Comparison of ENCODE assay signal across 9 mouse cellular contexts in the genomic region with DNA sequence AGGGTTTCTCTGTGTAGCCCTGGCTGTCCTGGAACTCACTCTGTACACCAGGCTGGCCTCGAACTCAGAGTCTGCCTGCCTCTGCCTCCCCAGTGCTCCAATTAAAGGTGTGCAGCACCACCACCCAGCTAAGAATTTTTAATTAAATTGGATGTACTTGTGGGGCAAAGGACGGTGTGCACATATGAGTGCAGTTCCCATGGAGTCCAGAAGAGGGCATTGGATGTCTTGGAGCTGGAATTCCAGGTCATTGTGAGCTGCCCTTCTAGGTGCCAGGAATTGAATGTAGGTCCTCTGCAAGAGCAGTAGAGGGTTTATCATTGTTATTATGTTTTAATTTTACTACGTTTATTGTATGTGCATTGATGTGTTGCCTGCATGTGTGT. TPM values are rescaled to one million over a fixed set of nuclear protein-coding genes. Genes with fewer than 3 reads are reported as not detected.
DNase-seq lines count a peak whose midpoint lies in the region; ATAC-seq and TF ChIP-seq lines count a peak whose summit lies in the region.
"Had no signal": no experiment of that assay in that cellular context is flagged by ENCODE, and none has a peak within 500 bp of the region (broad histone marks: within the 10 kb centered on the region; RNA-seq: fewer than 3 reads in every experiment).

No protein-coding gene starts in this region.

- no peaks in the 10 kb centered on the region for H3K9me3 ChIP-seq in forebrain, embryonic 14.5 days (replicated peaks; ENCODE audit: control insufficient read depth, low read length)
- no peaks in the 10 kb centered on the region for H3K9me3 ChIP-seq in forebrain, embryonic 11.5 days (ENCODE audit: control insufficient read depth, low read length)
- no peaks in the 10 kb centered on the region for H3K9me3 ChIP-seq in lung, postnatal 0 days (ENCODE audit: low read length)
- H3K9me3 ChIP-seq: limb, embryonic 12.5 days had no signal

- no peak for TF ChIP-seq EP300 in lung, postnatal 0 days (IDR thresholded peaks at IDR 0.05)

- DNase-seq in forebrain, embryonic 14.5 days (ENCODE audit: low spot score) = peak; percentile 47
- no peak for DNase-seq in forebrain, embryonic 11.5 days (ENCODE audit: low spot score)
- DNase-seq in 3134 (ENCODE audit: extremely low read depth, insufficient read length, low spot score) = peak; percentile 50
- DNase-seq in heart, postnatal 4 days = peak; percentile 67
- peak; percentile 70 for DNase-seq in lung, postnatal 0 days (ENCODE audit: low spot score)
- DNase-seq in frontal cortex, postnatal 10 days (ENCODE audit: low spot score in 2 of 2) = no peak
- no peak for DNase-seq in B cell, adult 2 months

- H3K36me3 ChIP-seq in forebrain, embryonic 14.5 days (ENCODE audit: control insufficient read depth, insufficient read depth, low read length) = no peaks in the 10 kb centered on the region
- no peaks in the 10 kb centered on the region for H3K36me3 ChIP-seq in forebrain, embryonic 11.5 days (ENCODE audit: control insufficient read depth, insufficient read depth, low read length)
- H3K36me3 ChIP-seq in lung, postnatal 0 days (ENCODE audit: insufficient read depth, low read length) = no peaks in the 10 kb centered on the region
- H3K36me3 ChIP-seq: limb, embryonic 12.5 days had no signal

- no peak overlapping the region for H3K9ac ChIP-seq in forebrain, embryonic 14.5 days (ENCODE audit: low read length)
- H3K9ac ChIP-seq in forebrain, embryonic 11.5 days (ENCODE audit: low read length) = no peak overlapping the region
- no peak overlapping the region for H3K9ac ChIP-seq in lung, postnatal 0 days (replicated peaks; ENCODE audit: low read depth)
- H3K9ac ChIP-seq: limb, embryonic 12.5 days had no signal

- no peak for ATAC-seq in forebrain, embryonic 14.5 days
- ATAC-seq in forebrain, embryonic 11.5 days (replicated peaks; ENCODE audit: low FRiP score) = no peak
- ATAC-seq in lung, postnatal 0 days = no peak

- H3K27me3 ChIP-seq in forebrain, embryonic 14.5 days (replicated peaks; ENCODE audit: control insufficient read depth, insufficient read depth, low read length) = no peaks in the 10 kb centered on the region
- no peaks in the 10 kb centered on the region for H3K27me3 ChIP-seq in forebrain, embryonic 11.5 days (ENCODE audit: control insufficient read depth, insufficient read depth, low read length)
- H3K27me3 ChIP-seq in lung, postnatal 0 days (replicated peaks; ENCODE audit: insufficient read depth, low read length) = no peaks in the 10 kb centered on the region
- H3K27me3 ChIP-seq: limb, embryonic 12.5 days had no signal

- H3K4me3 ChIP-seq in forebrain, embryonic 14.5 days (ENCODE audit: low read depth, low read length) = no peak overlapping the region
- H3K4me3 ChIP-seq in forebrain, embryonic 11.5 days (ENCODE audit: low read depth, low read length) = no peak overlapping the region
- H3K4me3 ChIP-seq in bone marrow, adult 2 months (replicated peaks; ENCODE audit: control insufficient read depth, low read depth, low read length) = no peak overlapping the region
- H3K4me3 ChIP-seq in lung, postnatal 0 days (ENCODE audit: low read depth, low read length) = no peak overlapping the region
- H3K4me3 ChIP-seq: limb, embryonic 12.5 days had no signal

- H3K27ac ChIP-seq in forebrain, embryonic 14.5 days (ENCODE audit: low read depth, low read length) = no peak overlapping the region
- H3K27ac ChIP-seq in forebrain, embryonic 11.5 days (ENCODE audit: low read depth, low read length) = no peak overlapping the region
- H3K27ac ChIP-seq in bone marrow, adult 2 months (ENCODE audit: control insufficient read depth, insufficient read depth, low read depth, low read length, poor library complexity) = peak overlapping the region; percentile 78
- peak overlapping the region; percentile 71 for H3K27ac ChIP-seq in lung, postnatal 0 days (ENCODE audit: low read length)
- H3K27ac ChIP-seq: limb, embryonic 12.5 days had no signal

- no peak overlapping the region for H3K4me2 ChIP-seq in forebrain, embryonic 14.5 days (ENCODE audit: low read length)
- no peak overlapping the region for H3K4me2 ChIP-seq in forebrain, embryonic 11.5 days (ENCODE audit: low read depth, low read length, severe bottlenecking)
- peak overlapping the region; percentile 25; the same call in 1 of the 2 replicates for H3K4me2 ChIP-seq in lung, postnatal 0 days (replicated peaks; ENCODE audit: low read depth, low read length)
- H3K4me2 ChIP-seq: limb, embryonic 12.5 days had no signal

- TF ChIP-seq CTCF in bone marrow, adult 2 months (IDR thresholded peaks at IDR 0.05; ENCODE audit: control insufficient read depth, insufficient read depth, low read length) = peak; percentile 48
- TF ChIP-seq CTCF in lung, postnatal 0 days (IDR thresholded peaks at IDR 0.05) = peak; percentile 83

- 14% methylated on average over 3 of the region's 3 CpGs for WGBS in forebrain, embryonic 14.5 days
- WGBS in forebrain, embryonic 11.5 days = 16% methylated on average over 3 of the region's 3 CpGs
- 28% methylated on average over 3 of the region's 3 CpGs for WGBS in bone marrow, adult 2 months
- WGBS in lung, postnatal 0 days = 19% methylated on average over 3 of the region's 3 CpGs

- no peak for TF ChIP-seq POLR2A in bone marrow, adult 2 months (IDR thresholded peaks at IDR 0.05; ENCODE audit: borderline replicate concordance, control insufficient read depth, low read depth, low read length)

- peaks cover 4% of the 10 kb centered on the region; the same call in 1 of the 2 replicates for H3K4me1 ChIP-seq in forebrain, embryonic 14.5 days (ENCODE audit: control insufficient read depth, insufficient read depth, low read length)
- no peaks in the 10 kb centered on the region for H3K4me1 ChIP-seq in forebrain, embryonic 11.5 days (replicated peaks; ENCODE audit: control insufficient read depth, insufficient read depth, low read length)
- peaks cover 1% of the 10 kb centered on the region for H3K4me1 ChIP-seq in bone marrow, adult 2 months (ENCODE audit: control insufficient read depth, insufficient read depth, low read length)
- no peaks in the 10 kb centered on the region for H3K4me1 ChIP-seq in lung, postnatal 0 days (ENCODE audit: insufficient read depth, low read depth, low read length)

RNA-seq across cellular contexts. Expression of gene Slc25a19, which starts 3.4 kb away (rescaled TPM):
- polyA plus RNA-seq in forebrain, embryonic 14.5 days (2014; fragmentation: Nextera tagmentation; extraction: Ambion mirVana) = 38.3 and 50.1 TPM in 2 replicates
- polyA plus RNA-seq in forebrain, embryonic 11.5 days (2014; fragmentation: Nextera tagmentation; extraction: Ambion mirVana) = 26.4 and 27.7 TPM in 2 replicates
- polyA plus RNA-seq in bone marrow, adult 2 months (2011; ENCODE audit: insufficient read depth, insufficient read length, low replicate concordance, missing spikeins) = 9.3 and 23.0 TPM in 2 replicates
- 10 to 100 TPM; 27.6 to 30.7 TPM for total RNA-seq in heart, postnatal 4 days (2021)
- polyA plus RNA-seq in lung, postnatal 0 days (2015; fragmentation: Nextera tagmentation; extraction: Ambion mirVana) = 18.9 and 19.5 TPM in 2 replicates

RNA-seq across cellular contexts. Expression of gene Mif4gd, which starts 18.7 kb away (rescaled TPM):
- polyA plus RNA-seq in forebrain, embryonic 14.5 days (2014; fragmentation: Nextera tagmentation; extraction: Ambion mirVana) = 9.5 and 12.5 TPM in 2 replicates
- 19.2 and 22.6 TPM in 2 replicates for polyA plus RNA-seq in forebrain, embryonic 11.5 days (2014; fragmentation: Nextera tagmentation; extraction: Ambion mirVana)
- polyA plus RNA-seq in bone marrow, adult 2 months (2011; ENCODE audit: insufficient read depth, insufficient read length, low replicate concordance, missing spikeins) = 65.8 and 86.0 TPM in 2 replicates
- 10 to 100 TPM; 34.0 to 40.6 TPM for total RNA-seq in heart, postnatal 4 days (2021)
- 74.7 and 78.6 TPM in 2 replicates for polyA plus RNA-seq in lung, postnatal 0 days (2015; fragmentation: Nextera tagmentation; extraction: Ambion mirVana)

RNA-seq across cellular contexts. Expression of gene Gga3, which starts 27.6 kb away (rescaled TPM):
- 18.1 and 22.7 TPM in 2 replicates for polyA plus RNA-seq in forebrain, embryonic 14.5 days (2014; fragmentation: Nextera tagmentation; extraction: Ambion mirVana)
- polyA plus RNA-seq in forebrain, embryonic 11.5 days (2014; fragmentation: Nextera tagmentation; extraction: Ambion mirVana) = 36.5 and 37.1 TPM in 2 replicates
- polyA plus RNA-seq in bone marrow, adult 2 months (2011; ENCODE audit: insufficient read depth, insufficient read length, low replicate concordance, missing spikeins) = 41.5 and 69.6 TPM in 2 replicates
- 10 to 100 TPM; 18.3 to 20.8 TPM for total RNA-seq in heart, postnatal 4 days (2021)
- 6.8 and 8.1 TPM in 2 replicates for polyA plus RNA-seq in lung, postnatal 0 days (2015; fragmentation: Nextera tagmentation; extraction: Ambion mirVana)

RNA-seq across cellular contexts. Expression of gene Mrps7, which starts 27.8 kb away (rescaled TPM):
- polyA plus RNA-seq in forebrain, embryonic 14.5 days (2014; fragmentation: Nextera tagmentation; extraction: Ambion mirVana) = 72.1 and 81.5 TPM in 2 replicates
- 93.9 and 95.3 TPM in 2 replicates for polyA plus RNA-seq in forebrain, embryonic 11.5 days (2014; fragmentation: Nextera tagmentation; extraction: Ambion mirVana)
- 19.3 and 26.7 TPM in 2 replicates for polyA plus RNA-seq in bone marrow, adult 2 months (2011; ENCODE audit: insufficient read depth, insufficient read length, low replicate concordance, missing spikeins)
- total RNA-seq in heart, postnatal 4 days (2021) = 10 to 100 TPM; 71.2 to 72.8 TPM
- 47.4 and 49.2 TPM in 2 replicates for polyA plus RNA-seq in lung, postnatal 0 days (2015; fragmentation: Nextera tagmentation; extraction: Ambion mirVana)

Comparison
In these comparisons a context has a peak if more than half of its experiments do, and no peak if none do; other contexts are left out.
1. DNase-seq: peak in forebrain, embryonic 14.5 days (single experiment), 3134 (single experiment), heart, postnatal 4 days (single experiment) and lung, postnatal 0 days (single experiment); none in forebrain, embryonic 11.5 days (single experiment), frontal cortex, postnatal 10 days (0 of 2) and B cell, adult 2 months (0 of 2).
2. H3K27ac ChIP-seq: peak in bone marrow, adult 2 months (single experiment) and lung, postnatal 0 days (single experiment); none in forebrain, embryonic 14.5 days (single experiment) and forebrain, embryonic 11.5 days (single experiment).